ENCODE assay signal across 20 mouse cellular contexts in genomic region chr16:77392205-77392604, GRCm38 (mm10).
"Had no signal": no experiment of that assay in that cellular context is flagged by ENCODE, and none has a peak within 500 bp of the region (broad histone marks: within the 10 kb centered on the region; RNA-seq: fewer than 3 reads in every experiment).

No protein-coding gene starts in this region.

- H3K9ac ChIP-seq: limb, embryonic 13.5 days; midbrain, embryonic 12.5 days; midbrain, embryonic 15.5 days; neural tube, embryonic 13.5 days; stomach, embryonic 15.5 days had no signal

- H3K27ac ChIP-seq: kidney, postnatal 0 days; layer of hippocampus, adult 2 months; limb, embryonic 10.5 days; limb, embryonic 13.5 days; midbrain, embryonic 12.5 days; midbrain, embryonic 15.5 days; neural tube, embryonic 13.5 days; stomach, embryonic 15.5 days had no signal

- H3K4me1 ChIP-seq: stomach, embryonic 15.5 days had no signal

- H3K4me2 ChIP-seq: limb, embryonic 13.5 days; midbrain, embryonic 12.5 days; midbrain, embryonic 15.5 days; neural tube, embryonic 13.5 days; stomach, embryonic 15.5 days had no signal

- H3K9me3 ChIP-seq: limb, embryonic 10.5 days; limb, embryonic 13.5 days; midbrain, embryonic 12.5 days; midbrain, embryonic 15.5 days; neural tube, embryonic 13.5 days; stomach, embryonic 15.5 days had no signal

- H3K36me3 ChIP-seq: midbrain, embryonic 12.5 days; midbrain, embryonic 15.5 days; stomach, embryonic 15.5 days had no signal

- H3K27me3 ChIP-seq: limb, embryonic 13.5 days; midbrain, embryonic 12.5 days; midbrain, embryonic 15.5 days; neural tube, embryonic 13.5 days; stomach, embryonic 15.5 days had no signal

- ATAC-seq: inflammation-experienced regulatory T-cells, adult 6 months; intestine, embryonic 16.5 days; midbrain, embryonic 15.5 days had no signal

- H3K4me3 ChIP-seq: layer of hippocampus, adult 2 months; limb, embryonic 10.5 days; limb, embryonic 13.5 days; midbrain, embryonic 12.5 days; midbrain, embryonic 15.5 days; neural tube, embryonic 13.5 days; stomach, embryonic 15.5 days had no signal

- DNase-seq: kidney, adult 2 months; kidney, postnatal 25 days; layer of hippocampus, adult 9-11 months; lung, adult 18-20 months; lung, postnatal 14 days; lung, postnatal 4 days; retina, postnatal 1 day; right cerebral cortex, postnatal 25 days; spleen, adult 18-20 months; thymus, postnatal 36 days had no signal
